Mouse (Mus musculus) kidney, embryonic 15.5 days (tissue): Measurements from ENCODE around the gene Tspan3. TPM values are rescaled to one million over a fixed set of nuclear protein-coding genes. Genes with fewer than 3 reads are reported as not detected.

ENCODE experiments used
- ATAC-seq: fragments of 200-750 bp; cut with Nextera tagmentation; replicated peaks from 2 replicates; pipeline ENCODE4 v1.8.0; 2017; ENCODE audit warnings: moderate TSS enrichment; ENCODE audit not compliant: low FRiP score
- H3K27ac ChIP-seq: fragments of 300-500 bp; sonication (generic); 2 replicates; pipeline ENCODE4 v1.5.1; 2015; ENCODE audit warnings: mild to moderate bottlenecking, inconsistent platforms
- H3K27me3 ChIP-seq: fragments of 300-500 bp; sonication (generic); 2 replicates; pipeline ENCODE4 v1.6.1; 2015; ENCODE audit warnings: inconsistent platforms
- H3K36me3 ChIP-seq: fragments of 300-500 bp; sonication (generic); 2 replicates; pipeline ENCODE4 v1.6.1; 2015; ENCODE audit warnings: inconsistent platforms
- H3K4me1 ChIP-seq: fragments of 300-500 bp; sonication (generic); 2 replicates; pipeline ENCODE4 v1.6.1; 2015; ENCODE audit warnings: inconsistent platforms
- H3K4me2 ChIP-seq: fragments of 300-500 bp; sonication (generic); 2 replicates; pipeline ENCODE4 v1.6.1; 2015; ENCODE audit warnings: moderate library complexity, mild to moderate bottlenecking, inconsistent platforms
- H3K4me3 ChIP-seq: fragments of 300-500 bp; sonication (generic); replicated peaks from 2 replicates; pipeline ENCODE4 v1.5.1; 2015; ENCODE audit warnings: mild to moderate bottlenecking, inconsistent platforms
- H3K9ac ChIP-seq: fragments of 300-500 bp; sonication (generic); 2 replicates; pipeline ENCODE4 v1.6.1; 2015; ENCODE audit warnings: mild to moderate bottlenecking, inconsistent platforms
- H3K9me3 ChIP-seq: fragments of 300-500 bp; sonication (generic); replicated peaks from 2 replicates; pipeline ENCODE4 v1.6.1; 2016; ENCODE audit warnings: inconsistent platforms
- WGBS: fragments of 180-500 bp; shearing (Covaris S2); methylation state at CpG from one replicate; pipeline ENCODE4 v1.1.7; 2015; ENCODE audit warnings: mixed read lengths; 5-methylcytosine and 5-hydroxymethylcytosine counted together
- polyA plus RNA-seq: library from polyadenylated mRNA; unstranded; fragments of >200 nt; fragmentation: Nextera tagmentation; extraction: Ambion mirVana; gene quantifications from 2 replicates; pipeline ENCODE4 v1.2.1, GENCODE M21; 2015

Tspan3 gene
- polyA plus RNA-seq, 1 experiment from 2014 or later, result 483 TPM

DNA sequence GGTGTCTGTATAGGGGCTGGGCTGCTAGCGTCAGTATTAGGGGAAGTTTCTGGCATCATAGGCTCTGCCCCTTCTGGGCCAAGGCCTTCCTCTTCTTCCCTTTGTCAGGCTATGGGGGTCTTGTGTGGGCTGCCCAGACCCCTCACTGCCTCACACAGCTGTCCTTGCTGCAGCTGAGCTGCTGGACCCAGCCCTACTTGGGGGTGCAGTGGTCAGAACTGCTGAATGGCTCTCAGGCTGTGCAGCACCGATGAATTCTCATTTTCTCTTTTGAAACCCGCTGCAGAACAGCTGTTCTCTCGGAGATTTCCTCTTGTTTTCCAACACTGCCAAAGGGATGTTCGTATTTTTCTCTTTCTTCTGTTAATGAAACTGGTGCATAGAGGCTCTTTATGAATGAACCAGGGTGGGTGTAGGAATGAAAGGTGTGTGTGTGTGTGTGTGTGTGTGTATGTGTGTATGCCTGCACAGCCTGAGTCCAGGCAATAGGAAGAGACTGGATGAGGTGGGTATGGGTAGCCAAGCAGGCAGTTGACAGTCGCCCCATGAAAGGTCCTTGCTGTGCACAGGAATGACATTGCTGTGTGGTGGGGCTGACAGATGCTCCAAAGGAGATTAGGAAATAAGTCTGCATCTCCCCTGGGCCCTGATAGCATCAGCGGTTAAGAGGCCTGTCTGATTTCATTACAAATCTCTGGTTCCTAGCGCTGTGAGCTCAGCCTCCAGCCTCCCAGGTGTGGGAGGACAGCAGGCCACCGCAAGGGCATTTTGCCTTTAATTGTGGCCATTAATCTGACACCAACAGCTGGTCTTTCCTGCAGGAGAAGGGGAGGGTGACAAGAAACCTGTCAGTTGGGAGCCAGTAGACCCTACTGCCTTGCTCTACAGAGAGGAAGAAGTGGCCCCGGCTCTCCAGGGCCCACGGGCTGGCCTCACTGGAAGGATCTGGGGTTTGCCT, 26.5 kb upstream of the Tspan3 start:
- Histone ChIP-seq H3K27me3 (peaks cover 11% of the 10 kb centered on the region; the same call in 1 of the 2 replicates), H3K36me3 (no peaks in the 10 kb centered on the region), H3K9me3 (no peaks in the 10 kb centered on the region), H3K4me1 (peaks cover 32% of the 10 kb centered on the region), H3K9ac (no peak overlapping the region), H3K4me2 (no peak overlapping the region), H3K4me3 (no peak overlapping the region), H3K27ac (0 out of 2 replicates have a peak overlapping the region, but pooled peaks have one; percentile 18)
- ATAC-seq, result peak; percentile 68
- WGBS, result 24% methylated on average over 11 of the region's 11 CpGs

DNA sequence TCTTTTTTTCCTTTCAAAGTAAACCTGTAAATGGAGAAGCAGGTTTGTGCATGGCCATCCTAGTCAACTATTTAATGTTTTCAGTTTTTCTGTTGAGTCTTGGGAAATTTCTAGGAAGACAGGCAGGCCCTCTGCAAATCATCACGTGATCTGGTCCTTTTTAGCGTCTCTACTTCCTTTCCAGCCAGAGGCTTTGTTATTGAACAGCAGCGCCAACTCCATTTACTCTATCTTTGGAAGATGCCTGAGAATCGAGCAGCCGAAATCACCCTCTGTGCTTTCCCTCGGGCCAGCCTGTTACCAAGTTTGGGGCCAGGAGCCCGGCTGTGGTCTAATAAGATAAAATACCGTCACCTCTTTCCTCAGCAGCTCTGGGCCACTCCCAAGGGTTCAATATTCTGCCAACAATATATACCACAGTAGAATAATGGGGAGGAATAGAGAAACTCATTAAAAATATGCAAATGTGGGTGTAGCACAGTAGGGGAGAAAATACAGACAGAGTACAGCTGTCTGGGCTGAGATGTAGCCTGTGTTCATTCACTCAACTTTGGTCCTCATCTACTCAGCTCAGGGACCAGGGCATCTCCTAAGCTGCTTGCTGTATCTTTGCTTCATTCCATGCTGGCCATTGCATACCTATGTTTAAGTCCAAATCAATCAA, 15.0 kb upstream of the Tspan3 start:
- Histone ChIP-seq H3K27ac (no peak overlapping the region), H3K4me2 (no peak overlapping the region), H3K4me1 (0 out of 2 replicates have a peak, but pooled peaks cover 6% of the 10 kb centered on the region), H3K4me3 (no peak overlapping the region), H3K36me3 (no peaks in the 10 kb centered on the region), H3K27me3 (no peaks in the 10 kb centered on the region), H3K9ac (no peak overlapping the region), H3K9me3 (no peaks in the 10 kb centered on the region)
- ATAC-seq, result no peak
- WGBS, result 50% methylated on average over 8 of the region's 8 CpGs

DNA sequence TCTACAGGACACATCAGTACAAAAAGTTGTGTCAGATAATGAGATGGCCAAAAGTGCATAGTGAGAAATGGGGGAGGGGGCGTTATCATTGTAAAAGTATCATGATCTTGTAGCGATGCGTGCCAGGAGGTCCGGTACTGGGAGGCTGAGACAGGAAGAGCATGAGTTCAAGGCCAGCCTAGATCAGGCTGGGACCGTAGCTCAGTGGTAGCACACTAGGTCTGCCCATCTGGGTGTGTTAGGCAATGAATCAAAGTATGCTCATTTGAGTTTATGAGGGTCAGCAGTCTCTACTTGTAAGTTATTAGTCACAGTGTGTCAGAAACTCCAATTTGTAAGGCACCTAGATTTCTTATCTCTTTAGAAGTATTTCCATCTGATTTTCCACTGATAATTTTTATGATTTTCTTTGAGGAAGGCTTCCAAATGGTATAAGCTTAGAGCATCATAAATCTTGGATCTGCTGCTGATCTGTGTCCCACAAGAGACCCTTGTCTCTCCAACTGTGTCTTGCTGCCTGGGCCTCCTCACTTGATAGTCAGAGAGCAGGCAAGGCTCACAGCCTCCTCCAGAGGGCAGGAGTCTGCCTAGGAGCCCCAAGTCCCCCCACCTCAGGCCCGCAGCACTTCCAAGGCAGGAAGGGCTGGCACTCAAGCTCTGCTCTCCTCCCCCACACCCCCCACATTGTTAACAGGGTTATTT, 14.3 kb upstream of the Tspan3 start:
- Histone ChIP-seq H3K36me3 (no peaks in the 10 kb centered on the region), H3K27ac (no peak overlapping the region), H3K27me3 (no peaks in the 10 kb centered on the region), H3K9ac (no peak overlapping the region), H3K4me2 (no peak overlapping the region), H3K4me3 (no peak overlapping the region), H3K4me1 (0 out of 2 replicates have a peak, but pooled peaks cover 6% of the 10 kb centered on the region), H3K9me3 (no peaks in the 10 kb centered on the region)
- WGBS, result 69% methylated on average over 6 of the region's 6 CpGs
- ATAC-seq, result no peak

DNA sequence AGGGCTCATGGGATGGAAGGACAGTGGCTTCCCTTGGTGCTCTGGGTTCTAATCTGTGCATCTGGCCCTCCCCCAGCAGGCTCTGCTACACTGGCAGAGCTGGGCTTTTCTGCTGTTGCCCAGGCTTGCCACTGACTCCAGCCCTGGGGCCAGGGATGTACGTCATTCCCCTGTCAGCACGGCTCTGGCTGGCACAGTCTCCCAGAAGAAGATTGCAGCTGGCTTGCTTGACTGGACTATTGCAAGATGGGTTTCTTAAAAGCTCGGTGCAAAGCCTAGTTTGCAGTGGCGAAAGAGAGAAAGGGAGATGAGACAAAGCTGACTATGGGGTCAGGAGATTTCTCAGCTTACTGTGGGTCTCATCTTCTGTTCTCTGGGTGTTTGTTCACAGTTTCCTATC, 12.1 kb upstream of the Tspan3 start:
- no peak for ATAC-seq
- no peak overlapping the region for H3K4me3 ChIP-seq
- no peak overlapping the region for H3K9ac ChIP-seq
- WGBS, result 74% methylated on average over 4 of the region's 4 CpGs
- no peaks in the 10 kb centered on the region for H3K9me3 ChIP-seq
- no peak overlapping the region for H3K27ac ChIP-seq
- H3K4me2 ChIP-seq, result no peak overlapping the region
- H3K36me3 ChIP-seq, result no peaks in the 10 kb centered on the region
- H3K27me3 ChIP-seq, result no peaks in the 10 kb centered on the region
- H3K4me1 ChIP-seq, result 0 out of 2 replicates have a peak, but pooled peaks cover 6% of the 10 kb centered on the region

- no peaks in the 10 kb centered on the region for H3K36me3 ChIP-seq
- ATAC-seq, result no peak
- no peaks in the 10 kb centered on the region for H3K27me3 ChIP-seq
- H3K4me2 ChIP-seq, result no peak overlapping the region
- H3K9me3 ChIP-seq, result no peaks in the 10 kb centered on the region
- no peak overlapping the region for H3K9ac ChIP-seq
- 83% methylated on average over 3 of the region's 3 CpGs for WGBS
- H3K27ac ChIP-seq, result no peak overlapping the region
- H3K4me3 ChIP-seq, result no peak overlapping the region
- 0 out of 2 replicates have a peak, but pooled peaks cover 6% of the 10 kb centered on the region for H3K4me1 ChIP-seq
Measured at GRCm38 (mm10) chr9:56175316-56175715, 10.0 kb upstream of the Tspan3 start.

DNA sequence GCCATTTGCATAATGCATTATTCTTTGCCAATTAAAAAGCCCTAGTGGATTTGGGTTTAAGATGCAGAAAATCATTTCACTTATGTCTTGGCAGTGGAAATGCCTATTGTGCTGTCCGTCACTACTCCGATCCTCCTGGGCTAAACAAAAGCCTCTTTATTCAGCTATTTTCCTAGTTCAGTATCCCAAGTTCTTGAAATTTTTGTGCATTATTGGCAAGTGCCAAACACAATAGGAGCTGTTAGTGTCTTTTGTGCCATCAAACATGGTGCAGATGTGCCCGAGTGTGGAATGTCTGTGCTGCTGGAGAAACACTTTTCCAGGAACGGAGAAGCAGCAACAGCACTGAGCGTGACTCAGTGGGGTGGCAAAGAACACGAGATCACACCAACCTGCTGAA, 2.4 kb upstream of the Tspan3 start:
- ATAC-seq, result no peak
- H3K9ac ChIP-seq, result no peak overlapping the region
- WGBS, result 78% methylated on average over 6 of the region's 6 CpGs
- no peaks in the 10 kb centered on the region for H3K9me3 ChIP-seq
- no peak overlapping the region for H3K4me2 ChIP-seq
- H3K27ac ChIP-seq, result no peak overlapping the region
- H3K36me3 ChIP-seq, result no peaks in the 10 kb centered on the region
- H3K4me1 ChIP-seq, result no peaks in the 10 kb centered on the region
- no peaks in the 10 kb centered on the region for H3K27me3 ChIP-seq
- no peak overlapping the region for H3K4me3 ChIP-seq

GRCm38 (mm10) chr9:56166161-56166560, 884 bp upstream of the Tspan3 start:
- no peak for ATAC-seq
- peaks cover 4% of the 10 kb centered on the region for H3K4me1 ChIP-seq
- no peak overlapping the region for H3K4me3 ChIP-seq
- 48% methylated on average over 5 of the region's 5 CpGs for WGBS
- H3K9ac ChIP-seq, result no peak overlapping the region
- no peaks in the 10 kb centered on the region for H3K36me3 ChIP-seq
- H3K9me3 ChIP-seq, result no peaks in the 10 kb centered on the region
- H3K4me2 ChIP-seq, result no peak overlapping the region
- H3K27me3 ChIP-seq, result no peaks in the 10 kb centered on the region
- H3K27ac ChIP-seq, result no peak overlapping the region

- Histone ChIP-seq H3K9me3 (no peaks in the 10 kb centered on the region), H3K9ac (peak overlapping the region; percentile 98), H3K36me3 (no peaks in the 10 kb centered on the region), H3K4me2 (peak overlapping the region; percentile 57), H3K4me3 (peak overlapping the region; percentile 99), H3K27ac (peak overlapping the region; percentile 95), H3K27me3 (no peaks in the 10 kb centered on the region), H3K4me1 (peaks cover 28% of the 10 kb centered on the region)
- WGBS, result under 1% methylated on average over 81 of the region's 82 CpGs
- peak; percentile 97 for ATAC-seq
Measured at GRCm38 (mm10) chr9:56160341-56161141, 4.7 kb downstream of the Tspan3 start.

GRCm38 (mm10) chr9:56159456-56159855, 5.8 kb downstream of the Tspan3 start:
- Histone ChIP-seq H3K9me3 (no peaks in the 10 kb centered on the region), H3K4me2 (peak overlapping the region; percentile 57), H3K36me3 (no peaks in the 10 kb centered on the region), H3K9ac (0 out of 2 replicates have a peak overlapping the region, but pooled peaks have one; percentile 15), H3K4me3 (peak overlapping the region; percentile 99), H3K4me1 (peaks cover 31% of the 10 kb centered on the region), H3K27me3 (no peaks in the 10 kb centered on the region), H3K27ac (no peak overlapping the region; the same call in 1 of the 2 replicates)
- 5% methylated on average over 2 of the region's 2 CpGs for WGBS
- ATAC-seq, result no peak

DNA sequence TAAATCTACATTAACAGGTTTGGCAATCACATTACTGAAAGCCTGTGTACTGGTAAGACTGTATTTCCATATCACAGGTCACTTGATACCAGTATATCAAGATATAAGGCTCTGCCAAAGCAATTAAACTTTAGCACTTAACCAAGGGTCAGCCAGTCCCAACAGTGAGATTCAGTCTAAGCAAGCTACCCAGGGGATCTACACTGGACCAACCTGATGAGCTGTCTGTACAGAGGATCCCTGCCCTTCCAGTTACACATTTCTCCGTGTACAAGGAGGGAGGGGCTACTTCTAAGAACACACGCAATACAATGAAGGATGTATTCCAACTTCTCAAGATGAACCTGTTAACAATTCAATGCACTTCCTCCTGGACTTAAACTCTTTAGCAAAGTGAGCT, 7.2 kb downstream of the Tspan3 start:
- peaks cover 36% of the 10 kb centered on the region for H3K4me1 ChIP-seq
- no peak overlapping the region for H3K9ac ChIP-seq
- H3K27ac ChIP-seq, result no peak overlapping the region
- no peak for ATAC-seq
- 57% methylated on average over 2 of the region's 2 CpGs for WGBS
- no peaks in the 10 kb centered on the region for H3K36me3 ChIP-seq
- peak overlapping the region; percentile 19; the same call in 1 of the 2 replicates for H3K4me2 ChIP-seq
- H3K9me3 ChIP-seq, result no peaks in the 10 kb centered on the region
- H3K27me3 ChIP-seq, result no peaks in the 10 kb centered on the region
- H3K4me3 ChIP-seq, result no peak overlapping the region

- H3K9me3 ChIP-seq, result no peaks in the 10 kb centered on the region
- no peak for ATAC-seq
- no peak overlapping the region for H3K9ac ChIP-seq
- no peak overlapping the region for H3K4me2 ChIP-seq
- H3K27ac ChIP-seq, result no peak overlapping the region
- H3K4me1 ChIP-seq, result peaks cover 40% of the 10 kb centered on the region
- WGBS, result 85% methylated on average over 5 of the region's 5 CpGs
- no peak overlapping the region for H3K4me3 ChIP-seq
- peaks cover 10% of the 10 kb centered on the region; the same call in 1 of the 2 replicates for H3K36me3 ChIP-seq
- no peaks in the 10 kb centered on the region for H3K27me3 ChIP-seq
Measured at GRCm38 (mm10) chr9:56154572-56154971, 10.7 kb downstream of the Tspan3 start.
